ENCODE assay signal across 16 mouse cellular contexts in genomic region chr8:94377031-94377430, GRCm38 (mm10). TPM values are rescaled to one million over a fixed set of nuclear protein-coding genes. Genes with fewer than 3 reads are reported as not detected.
A peak's percentile ranks its signal among the peaks of the same experiment; 100 is the strongest.
DNase-seq lines count a peak whose midpoint lies in the region; ATAC-seq and TF ChIP-seq lines count a peak whose summit lies in the region.
"Had no signal": no experiment of that assay in that cellular context is flagged by ENCODE, and none has a peak within 500 bp of the region (broad histone marks: within the 10 kb centered on the region; RNA-seq: fewer than 3 reads in every experiment).

No protein-coding gene starts in this region.

- peak; percentile 48 to 58 for DNase-seq in spleen, adult 2 months (ENCODE audit: low read depth in 1 of 2, low spot score in 2 of 2)
- no peak for DNase-seq in spleen, adult 12 weeks (ENCODE audit: low spot score)
- no peak for DNase-seq in liver, postnatal 0 days
- DNase-seq in stomach, postnatal 0 days (ENCODE audit: low spot score), result no peak
- DNase-seq in cerebellum, adult 9-11 months, result no peak
- no peak for DNase-seq in cerebellum, postnatal 36 days
- DNase-seq: cerebellum, postnatal 14 days; thymus, postnatal 25 days had no signal

- H3K36me3 ChIP-seq in intestine, embryonic 16.5 days (ENCODE audit: control insufficient read depth, insufficient read depth, low read length), result no peaks in the 10 kb centered on the region
- H3K36me3 ChIP-seq in intestine, embryonic 15.5 days, result no peaks in the 10 kb centered on the region
- H3K36me3 ChIP-seq in spleen, adult 2 months (ENCODE audit: control insufficient read depth, insufficient read depth, low read length), result no peaks in the 10 kb centered on the region
- no peaks in the 10 kb centered on the region for H3K36me3 ChIP-seq in liver, postnatal 0 days (replicated peaks; ENCODE audit: insufficient read depth, low read length)
- no peaks in the 10 kb centered on the region for H3K36me3 ChIP-seq in stomach, postnatal 0 days (ENCODE audit: control insufficient read depth, insufficient read depth, low read length)
- H3K36me3 ChIP-seq: forebrain, embryonic 12.5 days; hindbrain, embryonic 12.5 days; limb, embryonic 13.5 days; midbrain, embryonic 10.5 days; neural tube, embryonic 12.5 days had no signal

- TF ChIP-seq POLR2A in spleen, adult 2 months (IDR thresholded peaks at IDR 0.05; ENCODE audit: low read depth, low read length), result no peak

- no peak for ATAC-seq in intestine, embryonic 16.5 days
- no peak for ATAC-seq in intestine, embryonic 15.5 days
- no peak for ATAC-seq in liver, postnatal 0 days
- ATAC-seq in stomach, postnatal 0 days (ENCODE audit: low FRiP score, low TSS enrichment), result no peak

- no peak overlapping the region for H3K9ac ChIP-seq in intestine, embryonic 16.5 days (ENCODE audit: low read depth, low read length)
- no peak overlapping the region for H3K9ac ChIP-seq in intestine, embryonic 15.5 days
- H3K9ac ChIP-seq in liver, postnatal 0 days (replicated peaks), result no peak overlapping the region
- no peak overlapping the region for H3K9ac ChIP-seq in stomach, postnatal 0 days (ENCODE audit: low read length)
- H3K9ac ChIP-seq: forebrain, embryonic 12.5 days; hindbrain, embryonic 12.5 days; limb, embryonic 13.5 days; neural tube, embryonic 12.5 days had no signal

- no peak for TF ChIP-seq CTCF in spleen, adult 2 months (IDR thresholded peaks at IDR 0.05; ENCODE audit: extremely low read depth, insufficient read depth, insufficient read length, insufficient replicate concordance)
- no peak for TF ChIP-seq CTCF in liver, postnatal 0 days (IDR thresholded peaks at IDR 0.05; ENCODE audit: low read depth)
- no peak for TF ChIP-seq CTCF in stomach, postnatal 0 days (IDR thresholded peaks at IDR 0.05; ENCODE audit: low read depth)

- no peak overlapping the region for H3K4me2 ChIP-seq in intestine, embryonic 16.5 days (ENCODE audit: low read depth, low read length)
- no peak overlapping the region for H3K4me2 ChIP-seq in intestine, embryonic 15.5 days (replicated peaks)
- H3K4me2 ChIP-seq in liver, postnatal 0 days (ENCODE audit: low read depth, low read length), result no peak overlapping the region
- H3K4me2 ChIP-seq in stomach, postnatal 0 days (replicated peaks; ENCODE audit: low read depth), result no peak overlapping the region
- H3K4me2 ChIP-seq: forebrain, embryonic 12.5 days; heart, embryonic 11.5 days; hindbrain, embryonic 12.5 days; limb, embryonic 13.5 days; neural tube, embryonic 12.5 days had no signal

- TF ChIP-seq EP300 in liver, postnatal 0 days (IDR thresholded peaks at IDR 0.05; ENCODE audit: low read depth), result no peak
- no peak for TF ChIP-seq EP300 in stomach, postnatal 0 days (optimal IDR thresholded peaks at IDR 0.05)

- 82% methylated on average over 4 of the region's 4 CpGs for WGBS in intestine, embryonic 16.5 days
- WGBS in intestine, embryonic 15.5 days, result 81% methylated on average over 4 of the region's 4 CpGs
- WGBS in spleen, adult 2 months, result 60% methylated on average over 4 of the region's 4 CpGs
- WGBS in liver, postnatal 0 days (ENCODE audit: insufficient replicate concordance), result 66% methylated on average over 4 of the region's 4 CpGs
- 72% methylated on average over 4 of the region's 4 CpGs for WGBS in stomach, postnatal 0 days

- no peak overlapping the region for H3K4me3 ChIP-seq in intestine, embryonic 16.5 days (ENCODE audit: low read length)
- no peak overlapping the region for H3K4me3 ChIP-seq in intestine, embryonic 15.5 days (replicated peaks)
- H3K4me3 ChIP-seq in spleen, adult 2 months (ENCODE audit: extremely low read depth, insufficient read depth, insufficient read length), result no peak overlapping the region
- no peak overlapping the region for H3K4me3 ChIP-seq in liver, postnatal 0 days (ENCODE audit: low read depth, low read length)
- H3K4me3 ChIP-seq in stomach, postnatal 0 days (ENCODE audit: low read depth, low read length), result no peak overlapping the region
- H3K4me3 ChIP-seq: forebrain, embryonic 12.5 days; hindbrain, embryonic 12.5 days; limb, embryonic 13.5 days; midbrain, embryonic 10.5 days; neural tube, embryonic 12.5 days had no signal

- no peaks in the 10 kb centered on the region for H3K9me3 ChIP-seq in intestine, embryonic 16.5 days (ENCODE audit: control insufficient read depth, low read length)
- no peaks in the 10 kb centered on the region for H3K9me3 ChIP-seq in intestine, embryonic 15.5 days
- H3K9me3 ChIP-seq in liver, postnatal 0 days (ENCODE audit: low read length), result no peaks in the 10 kb centered on the region
- no peaks in the 10 kb centered on the region for H3K9me3 ChIP-seq in stomach, postnatal 0 days (ENCODE audit: control insufficient read depth, low read length)
- H3K9me3 ChIP-seq: forebrain, embryonic 12.5 days; hindbrain, embryonic 12.5 days; limb, embryonic 13.5 days; midbrain, embryonic 10.5 days; neural tube, embryonic 12.5 days had no signal

- 0 out of 2 replicates have a peak overlapping the region, but pooled peaks have one; percentile 50 for H3K27ac ChIP-seq in intestine, embryonic 16.5 days (ENCODE audit: low read length)
- H3K27ac ChIP-seq in intestine, embryonic 15.5 days, result no peak overlapping the region
- H3K27ac ChIP-seq in spleen, adult 2 months (ENCODE audit: insufficient read depth, low read length), result peak overlapping the region; percentile 95
- peak overlapping the region; percentile 96 for H3K27ac ChIP-seq in liver, postnatal 0 days (ENCODE audit: low read depth)
- peak overlapping the region; percentile 89 for H3K27ac ChIP-seq in stomach, postnatal 0 days (replicated peaks)
- H3K27ac ChIP-seq: forebrain, embryonic 12.5 days; hindbrain, embryonic 12.5 days; midbrain, embryonic 10.5 days; neural tube, embryonic 12.5 days had no signal

- no peaks in the 10 kb centered on the region for H3K27me3 ChIP-seq in intestine, embryonic 16.5 days (replicated peaks; ENCODE audit: control insufficient read depth, insufficient read depth, low read length)
- no peaks in the 10 kb centered on the region for H3K27me3 ChIP-seq in intestine, embryonic 15.5 days (replicated peaks)
- H3K27me3 ChIP-seq in spleen, adult 2 months (ENCODE audit: control insufficient read depth, insufficient read depth, low read length), result no peaks in the 10 kb centered on the region
- H3K27me3 ChIP-seq in liver, postnatal 0 days (ENCODE audit: insufficient read depth, low read length), result no peaks in the 10 kb centered on the region
- no peaks in the 10 kb centered on the region for H3K27me3 ChIP-seq in stomach, postnatal 0 days (ENCODE audit: control insufficient read depth, insufficient read depth, low read length)
- H3K27me3 ChIP-seq: forebrain, embryonic 12.5 days; hindbrain, embryonic 12.5 days; neural tube, embryonic 12.5 days had no signal

- peaks cover 3% of the 10 kb centered on the region; the same call in 1 of the 2 replicates for H3K4me1 ChIP-seq in intestine, embryonic 16.5 days (ENCODE audit: control insufficient read depth, insufficient read depth, low read length)
- peaks cover 6% of the 10 kb centered on the region; the same call in 1 of the 2 replicates for H3K4me1 ChIP-seq in intestine, embryonic 15.5 days (replicated peaks)
- H3K4me1 ChIP-seq in spleen, adult 2 months (ENCODE audit: control insufficient read depth, insufficient read depth, insufficient read length), result peaks cover 48% of the 10 kb centered on the region
- H3K4me1 ChIP-seq in liver, postnatal 0 days (ENCODE audit: insufficient read depth), result peaks cover 28% of the 10 kb centered on the region
- H3K4me1 ChIP-seq in stomach, postnatal 0 days (replicated peaks; ENCODE audit: control insufficient read depth, insufficient read depth), result peaks cover 7% of the 10 kb centered on the region; the same call in 1 of the 2 replicates
- H3K4me1 ChIP-seq: forebrain, embryonic 12.5 days; hindbrain, embryonic 12.5 days; neural tube, embryonic 12.5 days had no signal

RNA-seq across cellular contexts. Expression of gene Herpud1, which starts 9.2 kb away (rescaled TPM):
- polyA plus RNA-seq in intestine, embryonic 16.5 days (2015; fragmentation: Nextera tagmentation; extraction: Ambion mirVana), result 163 and 188 TPM in 2 replicates
- 115 and 138 TPM in 2 replicates for polyA plus RNA-seq in intestine, embryonic 15.5 days (2015; fragmentation: Nextera tagmentation; extraction: Ambion mirVana)
- 198 and 350 TPM in 2 replicates for polyA plus RNA-seq in spleen, adult 2 months (2012; rRNA removed)
- polyA plus RNA-seq in liver, postnatal 0 days (2015; fragmentation: Nextera tagmentation; extraction: Ambion mirVana), result 250 and 269 TPM in 2 replicates
- polyA plus RNA-seq in stomach, postnatal 0 days (2015; fragmentation: Nextera tagmentation; extraction: Ambion mirVana), result 224 and 255 TPM in 2 replicates

RNA-seq across cellular contexts. Expression of gene Slc12a3, which starts 48.0 kb away (rescaled TPM):
- 0.05 and 0.06 TPM in 2 replicates for polyA plus RNA-seq in intestine, embryonic 16.5 days (2015; fragmentation: Nextera tagmentation; extraction: Ambion mirVana)
- 0.06 and 0.10 TPM in 2 replicates for polyA plus RNA-seq in intestine, embryonic 15.5 days (2015; fragmentation: Nextera tagmentation; extraction: Ambion mirVana)
- polyA plus RNA-seq in spleen, adult 2 months (2012; rRNA removed), result 1.2 TPM in 2 replicates
- polyA plus RNA-seq in liver, postnatal 0 days (2015; fragmentation: Nextera tagmentation; extraction: Ambion mirVana), result 0.99 and 1.4 TPM in 2 replicates
- polyA plus RNA-seq in stomach, postnatal 0 days (2015; fragmentation: Nextera tagmentation; extraction: Ambion mirVana), result 0.10 and 0.22 TPM in 2 replicates
- polyA plus RNA-seq: forebrain, embryonic 12.5 days; hindbrain, embryonic 12.5 days; limb, embryonic 13.5 days; midbrain, embryonic 10.5 days had no signal

RNA-seq across cellular contexts. Expression of gene Nlrc5, which starts 57.1 kb away (rescaled TPM):
- polyA plus RNA-seq in intestine, embryonic 16.5 days (2015; fragmentation: Nextera tagmentation; extraction: Ambion mirVana), result 0.27 and 0.43 TPM in 2 replicates
- polyA plus RNA-seq in intestine, embryonic 15.5 days (2015; fragmentation: Nextera tagmentation; extraction: Ambion mirVana), result 0.21 and 0.33 TPM in 2 replicates
- 47.3 and 58.1 TPM in 2 replicates for polyA plus RNA-seq in spleen, adult 2 months (2012; rRNA removed)
- polyA plus RNA-seq in liver, postnatal 0 days (2015; fragmentation: Nextera tagmentation; extraction: Ambion mirVana), result 0.82 and 1.3 TPM in 2 replicates
- polyA plus RNA-seq in stomach, postnatal 0 days (2015; fragmentation: Nextera tagmentation; extraction: Ambion mirVana), result 0.44 and 0.62 TPM in 2 replicates
- polyA plus RNA-seq: heart, embryonic 11.5 days had no signal

Comparison
In these comparisons a context has a peak if more than half of its experiments do, and no peak if none do; other contexts are left out.
1. DNase-seq: peak in spleen, adult 2 months (2 of 2); none in spleen, adult 12 weeks (single experiment), liver, postnatal 0 days (single experiment), stomach, postnatal 0 days (single experiment), cerebellum, adult 9-11 months (single experiment) and cerebellum, postnatal 36 days (0 of 2).
2. RNA of gene Nlrc5, which starts 57.1 kb away (polyA plus RNA-seq): 47.3 to 58.1 TPM in spleen, adult 2 months; 0.82 to 1.3 TPM in liver, postnatal 0 days, 0.44 to 0.62 TPM in stomach, postnatal 0 days, 0.27 to 0.43 TPM in intestine, embryonic 16.5 days and 0.21 to 0.33 TPM in intestine, embryonic 15.5 days; every median in the first group is over 10 times any median in the second.